Mouse (Mus musculus) adrenal gland, postnatal 4 days (tissue): ENCODE measurements around the gene Kif11. TPM values are rescaled to one million over a fixed set of nuclear protein-coding genes. Genes with fewer than 3 reads are reported as not detected.
A peak's percentile ranks its signal among the peaks of the same experiment; 100 is the strongest.

Experiments
- DNase-seq, 2 experiments: peaks; one replicate each; pipeline ENCODE4 v3.0.0; 2021 to 2022; ENCODE audit warnings: low spot score in 2 of 2, mixed read lengths in 2 of 2
- total RNA-seq, 2 experiments: library from RNA; stranded (reverse); gene quantifications; 2 replicates each; pipeline ENCODE4 v1.2.3; 2021

Kif11 gene
- total RNA-seq, 2 experiments from 2014 or later: 21.2 to 23.7 TPM

DNA sequence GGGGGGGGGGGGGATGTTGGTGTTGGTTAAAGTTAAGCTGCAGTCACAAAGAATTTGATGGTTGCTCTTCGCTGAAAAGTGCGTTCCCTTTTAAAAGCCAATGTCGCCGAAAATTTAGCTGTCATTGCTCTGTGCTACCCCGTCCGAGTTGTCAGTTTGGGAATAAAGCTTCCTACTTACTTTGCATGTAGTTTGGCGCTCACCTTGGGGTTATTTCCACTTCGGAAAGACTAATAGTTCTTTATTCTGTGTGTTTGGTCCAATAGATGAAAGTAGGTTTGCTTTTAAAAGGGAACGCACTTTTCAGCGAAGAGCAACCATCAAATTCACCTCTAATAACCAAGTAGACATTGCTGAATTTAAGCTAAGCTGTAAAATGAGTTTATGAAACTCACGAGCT, 638 bp downstream of the Kif11 start:
- DNase-seq: no peak

DNA sequence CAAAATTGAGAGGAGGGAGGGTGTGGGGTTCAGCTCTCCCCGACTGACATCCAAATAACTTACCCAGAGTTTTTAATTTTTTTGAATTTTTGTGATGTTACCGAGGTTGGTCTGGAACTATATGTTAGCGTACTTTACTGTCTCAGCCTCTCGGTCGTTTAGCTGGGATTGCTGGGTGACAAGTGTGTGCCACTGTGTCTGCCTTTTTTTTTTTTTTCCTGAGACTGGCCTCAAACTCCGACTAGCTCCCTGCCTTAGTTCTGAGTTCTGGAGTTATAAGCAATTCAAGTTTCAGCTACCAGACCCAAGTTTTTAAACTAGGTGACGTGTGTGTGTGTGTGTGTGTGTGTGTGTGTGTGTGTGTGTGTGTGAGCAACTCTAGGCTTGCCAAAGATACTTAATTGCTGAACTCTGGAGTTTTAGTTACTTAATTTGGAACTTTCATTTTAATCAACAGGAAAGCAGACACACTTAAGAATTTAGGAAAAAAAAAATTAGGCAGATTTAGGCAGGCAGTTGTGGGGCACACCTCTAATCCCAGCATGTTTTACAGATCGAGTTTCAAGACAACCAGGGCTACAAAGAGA, 1.3 kb downstream of the Kif11 start:
- DNase-seq: no peak

DNA sequence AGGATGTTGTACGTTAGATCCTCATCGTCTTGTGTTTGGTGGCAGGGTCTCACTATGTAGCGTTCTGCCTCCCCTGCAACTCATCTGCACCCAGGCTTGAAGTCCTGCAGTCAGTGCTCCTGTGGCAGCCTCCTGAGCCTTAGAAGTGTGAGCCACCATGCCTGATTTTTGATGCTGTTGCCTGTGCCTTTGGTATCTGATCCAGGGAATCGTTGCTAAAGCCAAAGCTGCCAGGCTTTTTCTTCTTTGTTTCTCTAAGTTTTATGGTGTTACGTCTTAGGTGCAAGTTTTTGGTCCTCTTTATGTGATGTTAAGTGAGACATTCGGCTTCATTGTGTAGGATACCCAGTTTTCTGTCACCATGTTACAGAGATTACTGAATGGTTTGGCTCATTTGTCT, 2.6 kb downstream of the Kif11 start:
- DNase-seq: no peak

DNA sequence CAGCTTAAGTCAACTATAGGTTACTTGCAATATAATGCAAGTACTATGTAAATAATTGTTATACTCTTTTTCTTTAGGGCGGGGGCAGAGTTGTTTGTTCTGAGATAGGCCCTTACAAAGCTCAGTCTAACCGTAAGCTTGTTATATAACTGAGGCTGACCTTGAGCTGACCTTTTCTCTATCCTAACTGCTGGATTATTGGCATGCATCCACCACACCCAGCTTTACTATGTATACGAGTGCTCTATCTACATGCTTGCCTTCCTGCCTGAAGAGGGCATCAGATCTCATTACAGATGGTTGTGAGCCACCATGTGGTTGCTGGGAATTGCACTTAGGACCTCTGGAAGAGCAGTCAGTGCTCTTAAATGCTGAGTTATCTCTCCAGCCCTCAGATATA, 9.9 kb downstream of the Kif11 start:
- no peak for DNase-seq

DNA sequence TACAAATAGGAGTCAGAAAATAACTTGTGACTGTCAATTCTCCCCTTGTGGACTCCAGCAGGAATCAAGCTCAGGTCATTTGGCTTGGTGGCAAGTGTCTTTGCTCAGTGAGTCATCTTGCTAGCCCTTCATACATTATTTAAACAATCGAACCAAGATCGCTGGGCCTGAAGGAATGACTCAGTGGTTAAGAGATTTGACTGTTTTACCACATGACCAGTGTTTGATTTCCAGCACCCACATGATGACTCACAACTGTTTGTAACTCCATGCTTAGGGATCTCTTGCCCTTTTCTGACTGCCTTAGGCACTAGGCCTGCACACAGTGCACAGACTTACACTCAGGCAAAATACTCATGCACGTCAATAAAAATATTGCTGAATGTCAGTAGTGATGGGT, 15.7 kb downstream of the Kif11 start:
- no peak for DNase-seq

DNA sequence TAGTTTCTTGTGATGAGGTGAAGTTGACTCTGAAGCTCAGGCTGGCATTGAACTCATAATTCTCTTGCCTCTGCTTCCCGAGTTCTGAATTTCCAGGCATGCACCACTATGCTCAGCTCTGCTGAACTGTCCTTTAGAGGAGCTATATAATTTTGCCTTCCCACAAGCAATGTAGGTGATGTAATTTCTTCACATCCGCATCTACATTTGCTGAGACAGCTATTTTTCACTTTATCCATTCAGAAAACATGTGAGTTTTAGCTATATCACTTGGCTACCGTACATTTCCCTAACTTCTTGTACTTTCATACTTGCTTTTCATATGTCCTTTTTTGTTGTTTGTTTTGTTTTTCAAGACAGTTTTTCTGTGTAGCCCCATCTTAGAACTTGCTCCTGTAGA, 20.1 kb downstream of the Kif11 start:
- no peak for DNase-seq

DNA sequence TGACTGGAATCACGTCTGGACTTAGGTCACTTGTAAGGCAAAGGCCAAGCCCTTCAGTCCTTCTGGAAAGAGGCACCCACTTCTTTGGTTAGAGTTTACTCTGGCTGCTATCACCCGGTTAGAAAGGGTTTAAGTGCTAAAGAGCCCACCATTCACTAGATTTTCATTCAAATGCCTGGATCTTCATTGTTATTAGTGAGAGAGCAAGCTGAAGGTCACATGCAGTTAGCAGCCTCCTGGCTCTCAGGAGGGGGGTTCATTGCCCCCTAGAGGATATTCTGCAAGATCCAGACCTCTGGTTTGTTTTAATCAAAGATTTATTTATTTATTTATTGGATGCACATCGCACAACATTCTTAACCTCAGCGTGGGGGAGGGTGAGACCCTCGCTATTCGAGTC, 24.7 kb downstream of the Kif11 start:
- DNase-seq: no peak

DNA sequence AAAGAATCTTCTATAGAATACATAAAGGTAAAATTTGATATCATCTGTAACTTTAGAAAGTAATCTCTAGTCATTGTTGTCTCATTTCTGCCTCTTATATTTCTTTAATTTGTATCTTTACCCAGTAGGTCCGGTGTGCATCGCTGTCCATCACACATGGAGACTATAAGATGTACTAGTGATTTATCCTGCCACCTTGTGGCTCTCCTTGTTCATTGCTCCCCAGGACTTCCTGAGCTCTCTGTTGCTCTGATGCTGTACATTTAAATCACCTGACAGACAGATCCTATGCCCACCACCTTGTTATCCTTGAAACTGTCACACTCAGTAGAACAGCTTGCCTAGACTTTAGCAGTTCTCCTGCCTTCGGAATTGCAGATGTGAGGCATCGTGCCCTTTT, 42.1 kb downstream of the Kif11 start:
- DNase-seq: no peak

DNA sequence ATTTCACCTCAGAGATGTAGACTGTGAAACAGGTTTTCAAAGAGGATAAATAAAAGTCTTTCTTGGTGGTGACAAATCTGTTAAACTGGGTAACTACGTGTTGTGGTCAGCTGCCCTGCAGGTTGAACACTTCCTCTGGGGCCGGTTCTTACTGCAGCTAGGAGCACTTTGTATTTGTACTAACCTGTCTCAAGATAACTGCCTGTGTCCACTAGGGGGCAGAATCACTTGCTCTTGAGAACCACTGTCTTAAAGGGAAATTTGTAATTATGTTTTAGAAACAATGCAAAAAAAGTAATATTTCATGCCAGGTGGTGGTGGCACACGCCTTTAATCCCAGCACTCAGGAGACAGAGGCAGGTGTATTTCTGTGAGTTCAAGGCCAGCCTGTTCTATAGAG, 43.4 kb downstream of the Kif11 start:
- DNase-seq: peak in 1 of 2 experiments; percentile 37

DNA sequence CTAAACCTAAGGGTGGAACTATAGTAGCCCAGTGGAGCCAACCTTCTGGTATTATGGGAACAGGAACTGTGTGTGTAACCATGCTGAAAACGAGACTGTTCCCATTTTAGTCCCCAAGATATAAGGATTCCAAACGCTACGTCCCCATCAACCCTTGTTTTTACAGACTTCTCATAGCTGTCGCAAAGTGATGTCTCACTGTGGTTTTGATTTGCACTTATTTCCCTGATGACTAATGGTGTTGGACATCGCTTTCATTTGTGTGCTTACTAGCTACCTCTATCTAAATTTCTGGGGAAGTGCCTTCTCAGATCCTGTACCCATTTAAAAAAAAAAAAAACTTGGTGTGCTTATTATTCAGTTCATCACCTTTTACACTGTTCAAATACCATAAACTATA, 52.4 kb downstream of the Kif11 start:
- DNase-seq: no peak

DNA sequence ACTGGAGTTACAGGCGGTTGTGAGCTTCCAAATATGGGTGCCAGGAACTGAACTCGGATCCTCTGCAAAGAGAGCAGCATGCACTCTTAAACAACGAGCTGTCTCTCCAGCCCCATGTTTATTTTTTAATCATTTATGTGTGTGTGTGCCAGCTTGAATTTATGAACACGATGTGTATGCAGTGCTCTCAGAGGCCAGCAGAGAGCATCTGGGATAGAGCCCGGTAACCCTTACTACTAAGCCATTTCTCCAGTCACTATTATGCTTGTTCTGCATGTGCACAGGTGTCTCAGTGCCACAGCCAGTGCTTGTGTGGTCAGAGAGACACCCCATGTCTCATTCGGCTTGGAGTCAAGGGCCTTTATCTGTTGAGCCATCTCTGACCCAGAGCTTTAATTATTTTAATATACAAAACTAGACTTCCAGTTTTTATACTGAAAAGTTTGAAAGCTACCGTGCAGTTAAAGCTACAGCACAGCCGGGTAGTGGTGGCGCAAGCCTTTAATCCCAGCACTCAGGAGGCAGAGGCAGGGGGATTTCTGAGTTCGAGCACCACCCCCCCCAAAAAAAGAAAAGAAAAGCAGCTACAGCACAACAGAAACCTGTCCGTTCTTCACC, 55.0 kb downstream of the Kif11 start:
- no peak for DNase-seq

DNA sequence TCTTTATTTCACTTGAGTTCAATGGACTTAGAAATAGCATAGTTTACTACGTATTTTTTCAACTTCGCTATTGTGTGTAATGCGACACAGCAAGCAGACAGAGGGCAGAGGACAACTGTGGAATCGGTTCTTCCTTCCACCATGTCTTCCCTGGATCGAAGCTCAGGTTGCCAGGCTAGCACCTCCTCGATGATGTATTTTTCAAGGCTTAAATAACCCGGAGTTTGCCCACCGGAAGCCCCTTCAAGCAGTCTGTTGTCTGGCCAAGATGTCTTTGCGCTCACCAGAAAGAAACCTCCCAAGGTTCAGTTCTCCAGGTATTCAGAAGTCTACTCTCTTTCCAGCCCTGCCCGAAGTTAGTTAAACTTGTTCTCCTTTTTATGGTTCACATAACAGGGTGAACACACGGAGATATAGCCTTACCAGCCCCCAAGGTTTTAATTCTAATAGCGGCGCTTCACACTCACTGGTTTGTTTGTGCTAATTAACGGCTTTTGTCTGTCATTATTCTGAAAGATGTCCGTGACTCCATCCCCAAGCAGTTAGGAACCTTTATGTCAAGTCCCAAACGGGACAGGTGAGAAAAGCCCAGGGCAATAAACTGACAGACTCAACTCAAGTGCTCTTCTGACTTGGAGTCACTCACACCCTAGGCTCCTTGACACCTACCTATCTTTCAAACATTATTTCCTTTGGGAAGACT, 56.8 kb downstream of the Kif11 start:
- DNase-seq: no peak

DNA sequence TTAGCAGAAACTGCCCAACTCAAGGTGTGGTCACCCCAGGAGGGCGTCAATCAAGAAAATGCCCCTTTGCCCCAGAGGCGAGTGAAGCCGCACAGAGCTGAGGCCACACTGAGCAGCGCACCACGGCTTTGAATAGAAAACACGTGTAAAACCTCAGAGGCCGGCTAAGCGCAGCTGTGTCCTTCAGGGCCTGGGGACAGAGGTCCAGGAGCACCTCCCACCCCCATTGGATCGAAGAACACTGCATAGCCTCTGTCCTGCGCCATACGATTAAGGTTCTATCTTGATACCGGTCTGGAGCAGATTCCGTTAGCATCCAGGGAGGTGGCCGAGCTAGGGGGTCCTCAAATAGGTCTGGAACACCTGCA, 57.7 kb downstream of the Kif11 start:
- DNase-seq: no peak

DNA sequence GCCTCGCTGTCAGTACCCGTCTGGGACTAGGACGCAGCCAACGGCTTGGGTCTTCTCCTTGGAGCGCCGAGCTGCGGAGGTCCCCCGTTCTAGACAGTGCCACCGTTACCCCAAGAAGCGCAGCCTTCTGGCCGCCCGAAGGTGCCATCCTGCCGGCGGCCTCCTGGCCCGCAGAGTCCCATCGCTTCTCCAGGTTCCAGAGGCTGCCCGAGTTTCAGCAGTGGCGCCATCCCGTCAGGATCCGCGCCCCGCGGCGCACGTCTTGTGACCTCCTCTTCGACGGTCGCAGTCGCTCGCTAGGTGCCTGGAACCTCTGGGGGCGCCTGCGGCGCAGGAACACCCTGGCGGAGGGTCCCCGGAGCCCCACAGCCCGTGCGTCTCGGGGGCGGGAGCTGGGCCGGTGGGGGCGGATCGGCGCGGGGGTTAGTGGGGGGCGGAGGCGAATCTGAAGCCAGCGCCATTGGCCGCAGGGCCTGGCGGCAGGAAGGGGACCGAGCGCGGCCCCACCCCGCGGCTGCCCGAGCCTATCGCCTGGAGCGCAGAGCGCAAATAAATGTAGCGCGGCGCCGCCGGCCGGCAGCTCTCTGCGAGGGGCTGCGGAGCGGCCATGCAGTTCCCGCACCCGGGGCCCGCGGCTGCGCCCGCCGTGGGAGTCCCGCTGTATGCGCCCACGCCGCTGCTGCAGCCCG, 58.2 kb downstream of the Kif11 start, which contains the start of gene Hhex:
TSS of gene Hhex (plus strand) at position 548 of the 689 bp plus-strand sequence.
- DNase-seq: peak; percentile 77 to 87

DNA sequence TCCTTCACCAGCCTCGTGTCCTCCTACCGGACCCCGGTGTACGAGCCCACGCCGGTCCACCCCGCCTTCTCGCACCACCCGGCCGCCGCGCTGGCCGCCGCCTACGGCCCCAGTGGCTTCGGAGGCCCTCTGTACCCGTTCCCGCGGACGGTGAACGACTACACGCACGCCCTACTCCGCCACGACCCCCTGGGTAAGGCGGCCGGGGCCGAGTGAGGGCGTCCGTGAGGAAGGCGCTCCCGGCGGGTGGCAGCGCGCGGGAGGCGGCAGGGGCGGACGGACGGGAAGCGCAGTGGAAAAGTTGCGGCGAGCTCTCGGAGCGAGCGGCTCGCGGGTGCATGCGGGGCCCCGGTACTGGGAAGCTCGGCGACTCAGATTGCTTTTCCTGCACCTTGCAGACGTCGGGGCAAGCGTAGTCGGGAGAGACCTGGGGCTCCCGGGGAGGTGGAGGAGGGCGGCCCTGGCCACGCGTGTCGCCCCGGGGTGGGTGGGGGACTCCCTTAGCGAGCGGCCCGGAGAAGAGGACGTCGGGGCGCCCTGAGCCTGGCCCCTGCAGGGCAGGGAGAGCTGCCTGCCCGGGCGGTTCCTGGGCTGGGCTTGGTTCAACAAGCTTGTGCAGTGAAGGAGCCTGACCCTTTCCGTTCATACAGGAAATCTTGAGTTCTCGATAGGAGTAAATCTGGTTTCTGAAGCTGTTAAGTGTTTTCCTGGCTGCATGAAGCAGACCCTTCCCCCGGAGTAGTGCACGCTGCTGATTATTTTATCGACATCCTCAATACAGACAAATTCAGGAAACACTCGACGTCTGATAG, 59.0 kb downstream of the Kif11 start:
- DNase-seq: peak in 1 of 2 experiments; percentile 41

DNA sequence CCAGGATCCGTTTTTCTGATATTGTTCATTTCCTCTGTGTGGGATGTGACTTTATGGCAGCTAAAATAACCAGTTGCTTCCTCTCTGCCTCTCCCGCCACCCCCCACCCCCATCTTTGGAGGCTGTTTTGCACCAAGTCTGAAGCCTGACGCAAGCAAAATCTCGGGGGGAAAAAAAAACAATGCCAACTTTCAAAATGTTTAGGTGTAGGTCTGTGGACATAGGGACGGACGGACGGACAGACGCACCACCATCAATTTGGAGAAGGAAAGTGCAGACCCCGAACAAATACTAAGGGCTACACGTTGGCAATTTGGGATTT, 59.6 kb downstream of the Kif11 start:
- no peak for DNase-seq

DNA sequence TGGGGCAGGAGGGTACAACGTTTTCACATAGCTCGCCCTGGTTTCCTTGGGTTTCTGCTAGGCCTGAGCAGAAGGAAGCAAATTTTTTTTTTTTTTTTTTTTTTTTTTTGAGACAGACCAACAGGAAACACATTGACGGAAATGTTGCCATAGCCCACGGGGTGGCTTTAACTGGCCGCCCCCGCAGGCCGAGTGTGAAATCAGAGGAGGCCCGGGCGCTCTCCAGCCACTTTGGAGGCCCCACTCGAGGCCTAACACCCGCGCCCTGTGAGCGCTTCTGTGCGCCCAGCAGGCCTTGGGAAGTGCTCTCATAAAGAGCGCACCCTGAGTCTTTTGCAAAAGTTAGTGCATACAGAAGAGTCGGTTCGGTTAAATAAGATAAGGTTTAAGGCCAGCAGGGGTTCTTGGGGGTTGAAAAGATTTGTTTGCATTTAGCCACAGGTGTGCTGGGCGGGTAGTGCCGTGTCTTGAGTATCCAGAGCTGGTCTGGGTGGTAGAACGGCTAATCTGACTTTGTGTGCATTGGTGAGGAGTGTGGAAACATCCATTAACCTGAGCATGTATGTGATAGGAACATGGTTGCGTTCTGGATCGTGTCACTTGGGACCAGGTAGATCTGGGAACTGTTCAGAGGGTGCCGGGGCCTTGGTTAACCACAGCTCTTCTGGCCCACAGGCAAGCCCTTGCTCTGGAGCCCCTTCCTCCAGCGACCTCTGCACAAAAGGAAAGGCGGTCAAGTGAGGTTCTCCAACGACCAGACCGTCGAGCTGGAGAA, 60.5 kb downstream of the Kif11 start:
- no peak for DNase-seq

DNA sequence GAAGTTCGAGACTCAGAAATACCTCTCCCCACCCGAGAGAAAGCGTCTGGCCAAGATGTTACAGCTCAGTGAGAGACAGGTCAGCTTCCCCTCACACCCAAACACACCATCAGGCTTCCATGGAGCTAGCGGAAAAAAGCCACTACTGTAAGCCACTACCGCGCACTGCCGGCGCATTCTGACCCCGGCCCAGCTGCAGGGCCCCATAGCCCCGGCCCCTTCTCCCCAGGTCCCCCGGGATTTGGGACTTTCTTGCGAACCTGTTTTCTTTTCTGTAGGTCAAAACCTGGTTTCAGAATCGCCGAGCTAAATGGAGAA, 61.0 kb downstream of the Kif11 start:
- no peak for DNase-seq

DNA sequence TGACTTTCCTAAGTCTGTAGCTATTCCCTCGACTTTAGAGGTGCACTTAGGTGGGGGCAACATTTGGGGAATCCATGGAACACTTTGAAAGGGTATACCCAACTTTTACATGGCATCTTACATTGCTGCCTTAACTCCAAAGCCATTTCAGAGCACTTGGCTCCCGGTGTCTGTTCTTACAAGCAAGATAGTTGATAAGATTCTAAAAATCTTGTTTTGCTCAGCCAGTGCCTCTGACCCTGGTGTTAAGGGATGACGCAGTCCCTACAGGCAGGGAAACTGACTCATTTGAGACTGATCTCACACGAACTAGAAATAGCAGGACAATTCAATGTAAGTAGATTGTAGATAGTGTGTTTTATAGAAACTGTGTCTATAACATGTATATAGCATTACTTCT, 64.0 kb downstream of the Kif11 start:
- DNase-seq: no peak

DNA sequence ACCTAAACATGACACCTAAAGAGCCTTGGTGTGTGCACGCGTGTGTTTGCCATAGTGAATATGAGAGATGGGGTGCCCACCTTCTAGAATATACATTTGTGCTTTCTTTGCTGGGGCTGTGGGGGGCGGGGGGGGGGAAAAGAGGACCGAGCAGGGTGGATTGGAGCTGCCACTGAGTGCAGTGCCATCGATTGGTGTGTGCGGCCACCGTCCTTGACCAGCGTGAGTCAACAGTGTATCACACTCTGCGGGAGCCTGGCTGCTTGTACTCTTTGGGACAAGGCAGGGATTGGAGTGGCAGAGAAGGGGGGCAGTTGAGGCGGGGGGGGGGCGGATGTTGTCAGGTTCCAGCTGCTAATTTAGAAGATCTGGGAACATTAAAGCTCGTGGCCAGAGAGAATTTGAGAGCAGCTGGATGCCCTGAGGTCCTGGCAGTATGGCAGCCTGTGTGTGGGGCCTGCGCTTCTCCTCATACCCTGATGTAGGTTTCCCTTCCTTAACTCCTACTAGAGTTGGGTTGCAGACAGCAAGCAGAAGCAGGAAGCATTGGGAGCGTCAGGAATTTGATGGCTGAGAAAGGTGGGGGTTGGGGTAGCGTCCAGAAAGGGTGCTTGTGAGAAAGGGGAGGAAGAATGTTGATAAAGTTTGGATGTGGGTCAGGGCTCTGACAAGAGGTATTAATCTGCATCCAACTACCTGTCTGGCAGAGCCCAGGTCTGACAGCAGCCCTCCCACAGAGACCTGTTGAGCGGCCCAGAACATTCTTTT, 64.7 kb downstream of the Kif11 start:
- no peak for DNase-seq
